Mouse (Mus musculus) right cerebral cortex, postnatal 4 days (tissue): Measurements from ENCODE around the gene Dlgap5.
"Not testable (repeated sequence)": the region's sequence is repeated elsewhere in the genome, so short reads cannot be mapped to it uniquely, and the experiment has no call there.

Experiments
- DNase-seq: peaks from one replicate; pipeline ENCODE4 v3.0.0-alpha.2; 2022

The Dlgap5 gene

GRCm38 (mm10) chr14:47417775-47418665, at the start of gene Dlgap5:
Gene Dlgap5, minus strand, starts transcription at chr14:47418407.
- DNase-seq = peak; percentile 86

GRCm38 (mm10) chr14:47465468-47466175, 47.4 kb upstream of the Dlgap5 start:
- no peak for DNase-seq

GRCm38 (mm10) chr14:47464426-47464825, 46.2 kb upstream of the Dlgap5 start:
- no peak for DNase-seq

- DNase-seq = no peak
Measured at GRCm38 (mm10) chr14:47462877-47463460, 44.8 kb upstream of the Dlgap5 start.

GRCm38 (mm10) chr14:47462453-47462852, 44.2 kb upstream of the Dlgap5 start:
- no peak for DNase-seq

- no peak for DNase-seq
Measured at GRCm38 (mm10) chr14:47461997-47462396, 43.8 kb upstream of the Dlgap5 start.

- no peak for DNase-seq
Measured at GRCm38 (mm10) chr14:47459556-47459955, 41.3 kb upstream of the Dlgap5 start.

GRCm38 (mm10) chr14:47450121-47450520, 31.9 kb upstream of the Dlgap5 start, which contains the start of gene Fbxo34:
Gene Fbxo34, plus strand, starts transcription at chr14:47450421.
- DNase-seq = not testable (repeated sequence)

GRCm38 (mm10) chr14:47445331-47446095, 27.3 kb upstream of the Dlgap5 start:
- DNase-seq = no peak

GRCm38 (mm10) chr14:47444907-47445306, 26.7 kb upstream of the Dlgap5 start:
- DNase-seq = no peak

- DNase-seq = no peak
Measured at GRCm38 (mm10) chr14:47438947-47439346, 20.7 kb upstream of the Dlgap5 start.

GRCm38 (mm10) chr14:47432987-47433386, 14.8 kb upstream of the Dlgap5 start:
- DNase-seq = no peak

- no peak for DNase-seq
Measured at GRCm38 (mm10) chr14:47422466-47422865, 4.3 kb upstream of the Dlgap5 start.

- DNase-seq = no peak
Measured at GRCm38 (mm10) chr14:47421606-47422005, 3.4 kb upstream of the Dlgap5 start.

GRCm38 (mm10) chr14:47419723-47420276, 1.6 kb upstream of the Dlgap5 start:
- no peak for DNase-seq

- DNase-seq = no peak
Measured at GRCm38 (mm10) chr14:47419034-47419625, 923 bp upstream of the Dlgap5 start.

- DNase-seq = no peak
Measured at GRCm38 (mm10) chr14:47418666-47418991, 422 bp upstream of the Dlgap5 start.

- no peak for DNase-seq
Measured at GRCm38 (mm10) chr14:47417346-47417745, 861 bp downstream of the Dlgap5 start.

- no peak for DNase-seq
Measured at GRCm38 (mm10) chr14:47406000-47406399, 12.2 kb downstream of the Dlgap5 start.

- no peak for DNase-seq
Measured at GRCm38 (mm10) chr14:47402735-47403134, 15.5 kb downstream of the Dlgap5 start.

GRCm38 (mm10) chr14:47396165-47396652, 22.0 kb downstream of the Dlgap5 start:
- peak; percentile 16 for DNase-seq

GRCm38 (mm10) chr14:47395462-47396026, 22.7 kb downstream of the Dlgap5 start:
- DNase-seq = no peak
